Mouse (Mus musculus): ENCODE measurements around the gene Eya2. TPM values are rescaled to one million over a fixed set of nuclear protein-coding genes. Genes with fewer than 3 reads are reported as not detected.

Gene Eya2
- polyA plus RNA-seq, 1 experiment: 4.6 TPM

DNA sequence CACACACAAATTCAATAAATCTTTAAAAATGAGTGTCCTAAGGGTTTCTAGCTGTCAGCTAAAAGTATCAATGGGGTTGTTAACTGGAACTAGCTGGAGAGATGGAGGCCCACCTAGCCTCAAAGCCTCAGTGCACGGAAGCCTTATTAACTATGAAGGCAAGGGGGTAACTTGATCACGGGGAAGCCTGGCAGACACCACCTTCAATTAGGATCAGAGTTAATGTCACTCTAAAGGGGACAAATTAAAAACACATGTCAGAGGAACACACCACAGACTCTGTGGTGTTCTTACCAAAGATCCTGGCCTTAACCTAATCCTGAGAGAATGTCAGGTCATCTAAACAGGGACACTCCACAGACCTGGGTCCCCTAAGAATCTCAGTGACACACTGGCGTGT, 10.3 kb upstream of the Eya2 start:
- Histone ChIP-seq H3K4me1 (ENCODE audit: control insufficient read depth, insufficient read depth, low read length) (no peaks in the 10 kb centered on the region), H3K4me3 (ENCODE audit: insufficient read depth, low read length) (no peak overlapping the region), H3K27ac (ENCODE audit: insufficient read depth, low read length) (no peak overlapping the region)
- TF ChIP-seq CTCF (IDR thresholded peaks at IDR 0.05; ENCODE audit: extremely low read depth, insufficient read depth, low read length) (no peak), POLR2A (IDR thresholded peaks at IDR 0.05; ENCODE audit: extremely low read depth, insufficient read depth, low read length) (no peak)

DNA sequence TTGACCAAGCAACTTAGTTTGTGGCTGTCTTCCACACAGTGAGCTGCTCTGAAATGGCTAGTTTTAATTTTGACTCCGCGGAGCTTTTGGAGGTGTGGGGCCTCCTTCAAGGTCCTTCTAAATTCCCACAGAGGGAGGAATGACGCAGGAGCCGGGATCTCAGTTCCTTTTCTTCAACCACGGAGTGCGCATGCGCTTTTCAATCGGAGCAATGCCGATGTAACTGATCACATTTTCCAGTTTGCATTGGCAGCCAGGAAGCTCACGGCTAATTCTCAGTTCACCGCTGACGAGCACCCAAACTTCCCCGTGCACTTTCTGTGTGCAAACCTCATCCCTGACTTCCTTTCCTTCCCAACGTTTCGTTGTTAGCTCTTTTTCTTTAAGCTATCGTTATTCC, 4.1 kb upstream of the Eya2 start:
- no peak for TF ChIP-seq POLR2A (IDR thresholded peaks at IDR 0.05; ENCODE audit: extremely low read depth, insufficient read depth, low read length)
- TF ChIP-seq CTCF (IDR thresholded peaks at IDR 0.05; ENCODE audit: extremely low read depth, insufficient read depth, low read length): no peak
- no peaks in the 10 kb centered on the region for H3K4me1 ChIP-seq (ENCODE audit: control insufficient read depth, insufficient read depth, low read length)
- H3K4me3 ChIP-seq (ENCODE audit: insufficient read depth, low read length): no peak overlapping the region
- no peak overlapping the region for H3K27ac ChIP-seq (ENCODE audit: insufficient read depth, low read length)

GRCm38 (mm10) chr2:165593763-165594162, 1.1 kb upstream of the Eya2 start:
- no peak overlapping the region for H3K27ac ChIP-seq (ENCODE audit: insufficient read depth, low read length)
- no peak overlapping the region for H3K4me3 ChIP-seq (ENCODE audit: insufficient read depth, low read length)
- TF ChIP-seq POLR2A (IDR thresholded peaks at IDR 0.05; ENCODE audit: extremely low read depth, insufficient read depth, low read length): no peak
- no peak for TF ChIP-seq CTCF (IDR thresholded peaks at IDR 0.05; ENCODE audit: extremely low read depth, insufficient read depth, low read length)
- H3K4me1 ChIP-seq (ENCODE audit: control insufficient read depth, insufficient read depth, low read length): no peaks in the 10 kb centered on the region

DNA sequence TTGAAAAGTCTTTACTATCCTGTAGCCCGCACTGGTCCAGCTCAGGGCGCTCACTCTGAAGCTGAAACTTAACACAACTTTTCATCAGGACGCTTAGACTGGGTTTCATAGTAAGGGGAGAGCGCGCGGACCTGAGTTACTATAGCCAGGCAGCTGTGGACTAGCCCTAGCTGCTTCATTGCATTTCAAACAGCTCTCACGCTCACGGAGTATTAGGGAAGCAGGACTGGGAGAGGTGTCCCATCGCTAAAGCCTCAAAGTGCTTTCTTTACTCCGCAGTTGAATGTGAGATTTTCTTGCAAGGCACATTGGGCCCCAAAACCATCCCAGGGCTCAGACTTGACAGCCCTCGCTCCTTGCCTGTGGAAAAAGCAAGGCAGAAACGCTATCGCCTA, 841 bp downstream of the Eya2 start:
- no peaks in the 10 kb centered on the region for H3K4me1 ChIP-seq (ENCODE audit: control insufficient read depth, insufficient read depth, low read length)
- H3K27ac ChIP-seq (ENCODE audit: insufficient read depth, low read length): no peak overlapping the region
- no peak for TF ChIP-seq POLR2A (IDR thresholded peaks at IDR 0.05; ENCODE audit: extremely low read depth, insufficient read depth, low read length)
- TF ChIP-seq CTCF (IDR thresholded peaks at IDR 0.05; ENCODE audit: extremely low read depth, insufficient read depth, low read length): no peak
- H3K4me3 ChIP-seq (ENCODE audit: insufficient read depth, low read length): no peak overlapping the region; the same call in 1 of the 2 replicates

DNA sequence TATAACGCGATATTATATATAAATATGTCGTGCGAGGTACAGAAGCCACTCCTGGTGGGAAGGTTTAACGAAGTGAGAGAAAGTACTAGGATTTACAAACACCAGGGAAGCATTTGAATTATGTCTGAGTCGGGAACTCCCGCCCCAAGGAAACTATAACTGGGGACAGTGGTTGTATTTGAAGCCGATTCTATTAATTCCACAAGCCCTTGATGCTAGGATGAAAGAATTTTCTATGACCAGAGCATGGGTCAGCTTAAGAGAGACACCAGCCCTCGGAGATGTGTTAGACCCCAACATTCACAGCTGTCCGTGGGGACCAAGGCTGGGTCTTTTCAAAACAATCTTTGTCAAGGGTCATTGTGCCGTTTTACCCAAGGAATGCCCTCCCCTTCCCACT, 1.3 kb downstream of the Eya2 start:
- Histone ChIP-seq H3K27ac (ENCODE audit: insufficient read depth, low read length) (no peak overlapping the region), H3K4me1 (ENCODE audit: control insufficient read depth, insufficient read depth, low read length) (no peaks in the 10 kb centered on the region), H3K4me3 (ENCODE audit: insufficient read depth, low read length) (no peak overlapping the region)
- TF ChIP-seq POLR2A (IDR thresholded peaks at IDR 0.05; ENCODE audit: extremely low read depth, insufficient read depth, low read length) (no peak), CTCF (IDR thresholded peaks at IDR 0.05; ENCODE audit: extremely low read depth, insufficient read depth, low read length) (no peak)

DNA sequence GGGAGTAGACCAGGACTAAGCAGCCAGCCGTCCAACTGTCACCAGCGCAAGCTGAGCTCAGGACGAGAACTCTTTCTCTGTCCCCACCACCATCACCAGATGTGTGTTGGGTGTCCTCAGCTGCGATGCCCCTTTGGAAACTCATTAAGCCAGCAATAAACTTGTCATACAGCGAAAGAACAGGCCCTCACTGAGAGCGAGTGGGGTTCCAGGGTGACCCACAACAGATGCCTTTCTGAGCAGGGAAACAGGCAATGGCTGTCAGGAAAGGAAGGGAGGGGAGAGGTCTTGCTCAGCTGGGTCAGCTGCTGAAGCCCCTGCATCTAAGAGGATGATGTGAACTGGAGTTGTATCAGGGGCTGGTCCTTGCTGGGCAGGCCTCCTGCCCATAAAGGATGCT, 2.7 kb downstream of the Eya2 start:
- no peak overlapping the region for H3K4me3 ChIP-seq (ENCODE audit: insufficient read depth, low read length)
- H3K4me1 ChIP-seq (ENCODE audit: control insufficient read depth, insufficient read depth, low read length): no peaks in the 10 kb centered on the region
- H3K27ac ChIP-seq (ENCODE audit: insufficient read depth, low read length): no peak overlapping the region
- TF ChIP-seq CTCF (IDR thresholded peaks at IDR 0.05; ENCODE audit: extremely low read depth, insufficient read depth, low read length) (no peak), POLR2A (IDR thresholded peaks at IDR 0.05; ENCODE audit: extremely low read depth, insufficient read depth, low read length) (no peak)

DNA sequence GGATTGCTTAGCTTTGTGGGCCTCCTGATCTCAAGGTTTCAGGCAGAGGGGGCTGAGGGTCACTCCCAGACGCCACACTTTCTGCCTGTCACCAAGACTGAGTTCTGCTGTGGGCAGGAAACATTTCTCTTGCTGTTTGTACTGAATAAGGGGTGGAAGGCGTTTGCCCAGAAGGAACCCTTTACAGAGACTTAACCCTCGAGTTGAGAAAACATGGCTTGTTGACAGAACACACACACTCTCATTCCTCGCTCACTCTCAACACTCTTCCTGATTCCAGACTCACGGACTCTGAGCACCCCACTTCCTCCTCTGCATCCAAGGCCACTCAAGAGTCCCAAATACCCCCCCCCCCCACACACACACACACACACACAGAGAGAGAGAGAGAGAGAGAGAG, 3.3 kb downstream of the Eya2 start:
- Histone ChIP-seq H3K27ac (ENCODE audit: insufficient read depth, low read length) (no peak overlapping the region), H3K4me3 (ENCODE audit: insufficient read depth, low read length) (no peak overlapping the region), H3K4me1 (ENCODE audit: control insufficient read depth, insufficient read depth, low read length) (no peaks in the 10 kb centered on the region)
- TF ChIP-seq CTCF (IDR thresholded peaks at IDR 0.05; ENCODE audit: extremely low read depth, insufficient read depth, low read length) (no peak), POLR2A (IDR thresholded peaks at IDR 0.05; ENCODE audit: extremely low read depth, insufficient read depth, low read length) (no peak)

DNA sequence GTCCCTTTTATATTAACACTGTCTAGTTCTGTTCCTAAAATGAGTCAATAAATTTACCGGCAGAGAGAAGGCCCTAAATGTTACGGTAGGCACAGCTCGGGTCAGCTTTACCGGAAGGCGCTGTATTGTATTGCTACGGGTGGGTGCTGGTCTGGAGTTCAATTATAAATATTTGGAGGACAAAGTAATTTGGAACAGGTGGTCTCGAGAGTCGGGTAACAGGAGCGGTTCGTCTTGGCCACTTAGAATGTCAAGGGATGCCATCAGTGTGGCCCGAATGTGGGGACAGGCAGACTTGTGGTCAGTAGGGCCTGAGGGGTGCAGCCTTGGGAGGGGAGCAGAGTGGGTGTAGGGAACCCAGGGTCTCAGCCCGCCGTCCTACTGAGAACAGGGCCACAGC, 4.7 kb downstream of the Eya2 start:
- Histone ChIP-seq H3K4me1 (ENCODE audit: control insufficient read depth, insufficient read depth, low read length) (0 out of 2 replicates have a peak, but pooled peaks cover 2% of the 10 kb centered on the region), H3K27ac (ENCODE audit: insufficient read depth, low read length) (no peak overlapping the region), H3K4me3 (ENCODE audit: insufficient read depth, low read length) (no peak overlapping the region)
- TF ChIP-seq POLR2A (IDR thresholded peaks at IDR 0.05; ENCODE audit: extremely low read depth, insufficient read depth, low read length): no peak

DNA sequence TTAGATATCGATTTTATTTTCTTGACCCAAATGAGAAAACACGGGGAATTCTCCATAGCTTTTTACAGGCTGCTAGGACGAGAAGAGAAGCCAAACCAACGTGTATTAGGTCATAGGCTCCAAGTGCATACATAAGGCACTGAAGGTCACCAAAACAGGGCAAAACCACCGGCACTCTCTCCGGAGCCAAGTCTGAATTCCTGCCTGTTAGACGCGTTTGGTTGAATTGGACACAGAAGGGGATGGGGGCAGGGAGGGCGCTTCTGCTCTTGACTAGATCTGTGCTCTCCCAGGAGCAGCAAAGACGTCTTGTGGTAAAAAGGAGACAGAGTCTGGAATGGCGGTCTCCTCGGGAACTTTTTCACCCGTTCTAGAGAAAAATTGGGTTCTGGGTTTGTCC, 6.1 kb downstream of the Eya2 start:
- 0 out of 2 replicates have a peak, but pooled peaks cover 2% of the 10 kb centered on the region for H3K4me1 ChIP-seq (ENCODE audit: control insufficient read depth, insufficient read depth, low read length)
- no peak overlapping the region for H3K4me3 ChIP-seq (ENCODE audit: insufficient read depth, low read length)
- TF ChIP-seq CTCF (IDR thresholded peaks at IDR 0.05; ENCODE audit: extremely low read depth, insufficient read depth, low read length) (no peak), POLR2A (IDR thresholded peaks at IDR 0.05; ENCODE audit: extremely low read depth, insufficient read depth, low read length) (no peak)
- no peak overlapping the region for H3K27ac ChIP-seq (ENCODE audit: insufficient read depth, low read length)

GRCm38 (mm10) chr2:165601605-165602004, 6.8 kb downstream of the Eya2 start:
- H3K27ac ChIP-seq (ENCODE audit: insufficient read depth, low read length): no peak overlapping the region
- TF ChIP-seq CTCF (IDR thresholded peaks at IDR 0.05; ENCODE audit: extremely low read depth, insufficient read depth, low read length): no peak
- no peak for TF ChIP-seq POLR2A (IDR thresholded peaks at IDR 0.05; ENCODE audit: extremely low read depth, insufficient read depth, low read length)
- 0 out of 2 replicates have a peak, but pooled peaks cover 2% of the 10 kb centered on the region for H3K4me1 ChIP-seq (ENCODE audit: control insufficient read depth, insufficient read depth, low read length)
- H3K4me3 ChIP-seq (ENCODE audit: insufficient read depth, low read length): no peak overlapping the region

DNA sequence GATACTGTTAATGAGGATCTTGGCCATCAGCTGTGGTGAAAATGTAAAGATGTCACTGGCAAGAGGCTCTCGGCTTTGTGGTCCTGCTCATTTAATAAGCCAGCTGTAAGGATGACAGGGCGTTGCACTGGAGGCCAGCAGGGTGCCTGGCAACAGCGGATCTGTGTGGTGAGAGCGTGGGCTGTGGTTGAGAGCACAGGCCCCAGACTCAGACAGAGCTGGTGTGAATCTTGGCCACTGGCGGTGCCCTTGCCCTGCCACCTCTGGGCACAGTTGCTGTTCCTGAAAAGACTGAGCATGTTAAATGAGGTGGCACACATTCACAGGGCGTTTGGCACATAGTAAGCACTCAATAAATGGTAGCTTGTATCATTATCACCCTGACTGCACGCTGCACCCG, 8.9 kb downstream of the Eya2 start:
- Histone ChIP-seq H3K4me1 (ENCODE audit: control insufficient read depth, insufficient read depth, low read length) (0 out of 2 replicates have a peak, but pooled peaks cover 2% of the 10 kb centered on the region), H3K4me3 (ENCODE audit: insufficient read depth, low read length) (no peak overlapping the region)
- no peak for TF ChIP-seq CTCF (IDR thresholded peaks at IDR 0.05; ENCODE audit: extremely low read depth, insufficient read depth, low read length)
- TF ChIP-seq POLR2A (IDR thresholded peaks at IDR 0.05; ENCODE audit: extremely low read depth, insufficient read depth, low read length): no peak

More for the DNA sequence above, 8.9 kb downstream of the Eya2 start:
- H3K27ac ChIP-seq (ENCODE audit: insufficient read depth, low read length): no peak overlapping the region

Data from cortical plate, adult 2 months (tissue).